Mouse (Mus musculus): Measurements from ENCODE around the gene Nsg1. TPM values are rescaled to one million over a fixed set of nuclear protein-coding genes. Genes with fewer than 3 reads are reported as not detected.

The Nsg1 gene
- total RNA-seq, 2 experiments from 2014 or later: 24.7 to 26.1 TPM

DNA sequence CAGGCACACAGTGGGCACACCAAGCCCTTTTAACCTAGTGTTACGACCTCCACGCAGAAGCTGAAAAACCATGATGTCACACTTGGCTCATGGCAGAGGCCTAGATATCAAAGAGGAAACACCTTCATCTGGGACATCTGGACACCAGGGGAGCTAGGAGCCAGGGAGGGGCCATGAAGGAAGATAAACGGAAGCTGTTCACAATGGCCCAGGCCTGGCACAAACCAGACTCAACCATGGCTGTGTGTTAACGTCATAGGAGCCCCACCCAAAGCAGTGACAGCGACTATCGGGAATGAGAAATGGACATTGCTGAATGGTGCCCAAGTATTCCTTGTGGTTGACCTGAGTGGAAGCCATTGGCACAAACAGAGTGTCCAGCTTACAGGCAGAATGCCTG, 13.2 kb downstream of the Nsg1 start:
- no peak for DNase-seq (ENCODE audit: low spot score in 2 of 2)

DNA sequence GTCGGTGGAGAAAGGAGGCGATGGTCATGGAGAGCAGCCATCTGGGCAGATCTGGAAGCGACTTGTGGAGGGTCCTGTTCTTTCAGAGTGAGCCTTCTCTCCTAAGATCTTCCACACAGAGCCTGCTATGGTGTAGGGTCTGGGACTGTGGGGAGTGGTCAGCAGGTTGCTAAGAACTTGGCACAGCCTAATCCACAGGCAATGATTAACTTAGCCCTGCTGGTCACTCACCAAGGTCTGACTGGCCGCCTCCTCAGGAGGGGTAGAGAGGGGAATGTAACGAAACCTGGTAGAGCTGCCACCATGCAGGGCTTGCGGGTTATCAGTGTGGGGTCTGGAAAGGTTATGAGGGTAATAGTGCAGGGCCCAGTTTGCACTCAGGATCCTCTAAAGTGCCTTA, 18.8 kb downstream of the Nsg1 start:
- no peak for DNase-seq (ENCODE audit: low spot score in 2 of 2)

- no peak for DNase-seq (ENCODE audit: low spot score in 2 of 2)
Observed at GRCm38 (mm10) chr5:38137163-38137562, 22.5 kb downstream of the Nsg1 start.

- DNase-seq (ENCODE audit: low spot score in 2 of 2): no peak
Observed at GRCm38 (mm10) chr5:38136247-38136646, 23.5 kb downstream of the Nsg1 start.

- DNase-seq (ENCODE audit: low spot score in 2 of 2): no peak
Observed at GRCm38 (mm10) chr5:38129339-38129738, 30.4 kb downstream of the Nsg1 start.

- no peak for DNase-seq (ENCODE audit: low spot score in 2 of 2)
Observed at GRCm38 (mm10) chr5:38126519-38127306, 33.0 kb downstream of the Nsg1 start.

DNA sequence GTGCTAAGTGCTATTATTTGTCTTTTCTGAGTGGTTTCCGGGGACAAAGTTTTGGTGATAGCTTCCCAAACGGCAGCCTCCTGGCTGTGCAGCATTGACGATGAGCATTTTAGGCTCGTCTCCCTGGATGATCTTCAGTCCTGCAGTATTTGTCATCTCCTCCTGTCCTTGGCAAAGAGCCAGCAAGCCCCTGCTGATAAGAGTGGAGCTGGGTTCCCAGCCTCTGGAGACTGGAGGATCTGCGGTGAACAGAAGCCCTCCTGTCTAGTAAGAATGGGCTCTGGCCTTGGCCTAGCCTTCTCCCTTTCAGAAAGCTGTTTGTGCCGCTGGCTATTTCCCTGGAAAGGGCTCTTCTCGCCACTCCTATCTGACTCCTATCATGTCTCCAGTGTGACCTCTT, 38.0 kb downstream of the Nsg1 start:
- no peak for DNase-seq (ENCODE audit: low spot score in 2 of 2)

- no peak for DNase-seq (ENCODE audit: low spot score in 2 of 2)
Observed at GRCm38 (mm10) chr5:38119268-38119667, 40.4 kb downstream of the Nsg1 start.

DNA sequence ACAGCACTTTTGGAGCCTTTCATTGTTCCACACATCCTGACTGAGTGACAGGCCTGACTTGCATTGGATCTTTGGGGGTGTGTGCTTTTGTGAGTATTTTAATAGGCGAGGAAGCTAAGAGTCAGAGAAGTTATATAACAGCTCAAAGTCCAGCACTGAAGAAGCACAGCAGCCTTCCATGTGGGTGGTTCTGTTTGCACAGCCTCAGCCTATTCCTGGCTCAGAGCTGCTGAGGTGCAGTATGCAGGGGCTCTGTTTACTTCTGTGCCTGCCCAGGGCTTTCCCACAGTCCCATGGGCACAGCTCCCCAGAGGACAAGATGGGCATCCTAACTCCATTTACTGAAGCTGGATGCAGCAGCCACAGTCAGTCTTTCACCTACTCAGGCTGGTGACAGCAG, 42.7 kb downstream of the Nsg1 start:
- DNase-seq (ENCODE audit: low spot score in 2 of 2): no peak

DNA sequence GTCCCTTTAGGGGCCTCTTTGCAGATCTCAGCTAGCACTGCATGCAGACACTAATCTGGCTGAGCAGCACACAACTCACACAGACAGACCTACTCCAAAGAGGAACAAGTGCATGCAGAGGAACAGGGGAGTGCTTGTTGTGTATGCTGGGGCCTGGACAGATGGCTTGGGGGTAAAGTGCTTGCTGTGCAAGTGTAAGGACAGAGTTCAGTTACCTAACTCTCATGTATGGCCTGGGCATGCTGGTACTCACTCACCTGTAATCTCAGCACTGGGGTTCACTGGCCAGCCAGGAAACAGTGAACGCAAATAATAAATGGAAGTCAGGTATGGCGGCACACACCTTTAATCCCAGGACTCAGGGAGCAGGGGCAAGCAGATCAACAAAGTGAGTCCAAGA, 45.2 kb downstream of the Nsg1 start:
- DNase-seq (ENCODE audit: low spot score in 2 of 2): no peak

GRCm38 (mm10) chr5:38106807-38107206, 52.9 kb downstream of the Nsg1 start:
- DNase-seq (ENCODE audit: low spot score in 2 of 2): no peak

- no peak for DNase-seq (ENCODE audit: low spot score in 2 of 2)
Observed at GRCm38 (mm10) chr5:38106080-38106697, 53.5 kb downstream of the Nsg1 start.

DNA sequence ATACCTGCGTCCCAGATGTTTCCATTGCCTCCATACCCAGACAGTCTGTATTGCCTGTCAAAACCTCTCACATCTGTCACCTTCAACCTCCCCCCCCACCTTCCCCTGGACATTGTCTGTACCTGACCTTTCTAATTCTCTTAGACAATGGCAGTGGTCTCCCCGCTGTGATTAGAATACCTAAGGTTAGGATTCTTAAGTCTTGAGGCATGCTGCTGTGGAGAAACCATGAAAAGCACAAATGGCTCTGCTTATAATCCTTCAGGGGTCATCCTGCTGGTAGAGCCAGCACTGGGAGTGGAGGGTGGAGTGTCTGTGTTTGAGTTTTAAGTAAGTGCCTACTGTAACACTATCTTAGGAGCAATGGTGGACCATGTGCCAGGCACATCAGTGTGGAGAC, 56.8 kb downstream of the Nsg1 start:
- DNase-seq (ENCODE audit: low spot score in 2 of 2): no peak

GRCm38 (mm10) chr5:38099139-38099676, 60.5 kb downstream of the Nsg1 start:
- DNase-seq (ENCODE audit: low spot score in 2 of 2): no peak

GRCm38 (mm10) chr5:38097501-38098093, 62.1 kb downstream of the Nsg1 start:
- no peak for DNase-seq (ENCODE audit: low spot score in 2 of 2)

GRCm38 (mm10) chr5:38094331-38094730, 65.4 kb downstream of the Nsg1 start:
- DNase-seq (ENCODE audit: low spot score in 2 of 2): no peak

DNA sequence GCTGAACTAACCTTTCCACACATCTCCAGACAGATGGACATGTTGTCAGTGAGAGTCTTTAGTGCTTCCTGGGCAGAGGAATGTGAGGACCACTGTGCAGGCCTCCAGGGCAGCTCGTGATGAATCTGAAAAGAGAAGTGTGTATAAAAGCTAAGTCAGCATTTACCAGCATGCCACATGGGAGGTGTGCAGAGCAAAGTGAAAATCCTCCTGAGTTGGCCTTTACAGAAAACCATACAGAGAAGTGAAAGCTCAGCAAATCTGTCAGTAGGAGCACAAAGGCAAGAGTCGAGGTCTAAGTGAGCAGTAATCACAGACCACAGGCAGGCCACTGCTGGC, 67.8 kb downstream of the Nsg1 start:
- DNase-seq (ENCODE audit: low spot score in 2 of 2): no peak

GRCm38 (mm10) chr5:38091046-38091965, 68.4 kb downstream of the Nsg1 start:
- no peak for DNase-seq (ENCODE audit: low spot score in 2 of 2)

DNA sequence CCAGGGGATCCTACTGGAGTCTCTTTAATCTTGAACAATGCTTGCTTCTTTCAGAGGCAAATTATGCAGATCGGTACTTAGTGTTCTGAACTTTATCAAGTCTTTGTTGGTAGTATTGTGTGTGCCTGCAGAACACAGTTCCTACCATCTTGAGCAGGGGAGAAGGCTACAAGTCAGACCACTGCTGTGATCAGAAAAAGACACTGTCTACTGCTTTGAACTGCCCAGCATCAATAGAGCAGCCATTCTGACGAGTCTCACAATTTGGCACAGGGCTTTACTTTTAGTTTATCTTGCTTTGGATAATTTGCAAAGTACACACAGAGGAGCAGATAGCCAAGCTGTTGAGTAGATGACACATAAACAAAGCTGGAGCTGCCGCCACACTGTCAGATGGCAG, 69.1 kb downstream of the Nsg1 start:
- DNase-seq (ENCODE audit: low spot score in 2 of 2): no peak

- no peak for DNase-seq (ENCODE audit: low spot score in 2 of 2)
Observed at GRCm38 (mm10) chr5:38090111-38090510, 69.6 kb downstream of the Nsg1 start.

Data from gastrocnemius, postnatal 4 days (tissue).